Mouse (Mus musculus) megakaryocyte-erythroid progenitor cell, adult 5-6 weeks (primary cell): ENCODE data around the gene Pole3. TPM values are rescaled to one million over a fixed set of nuclear protein-coding genes. Genes with fewer than 3 reads are reported as not detected.

Experiments used
- total RNA-seq, 2 experiments: library from RNA; stranded (forward) in 1 of 2; stranded (reverse) in 1 of 2; fragments of 200-1000, 215-1000 nt in 1 of 2; fragments of >200 nt in 1 of 2; fragmentation: Nextera tagmentation in 1 of 2; gene quantifications; 2 replicates each; pipeline ENCODE4 v1.2.3; 2014 to 2017

Gene Pole3
- total RNA-seq, 2 experiments from 2014 or later, result 122 to 144 TPM

Other genes starting within 250 kb of the Pole3 start
- gene Fkbp15, start 164.5 kb downstream of the Pole3 start, total RNA-seq (2014; fragmentation: Nextera tagmentation), result 29.0 and 33.9 TPM in 2 replicates
- 37.6 and 48.6 TPM in 2 replicates for gene Fkbp15, start 164.5 kb downstream of the Pole3 start, total RNA-seq (2017)
- 19.4 and 22.7 TPM in 2 replicates for gene Slc31a1, start 164.3 kb downstream of the Pole3 start, total RNA-seq (2014; fragmentation: Nextera tagmentation)
- 19.7 and 21.2 TPM in 2 replicates for gene Slc31a1, start 164.3 kb downstream of the Pole3 start, total RNA-seq (2017)
- gene Cdc26, start 116.4 kb downstream of the Pole3 start, total RNA-seq (2014; fragmentation: Nextera tagmentation), result 115 and 170 TPM in 2 replicates
- 121 and 186 TPM in 2 replicates for gene Cdc26, start 116.4 kb downstream of the Pole3 start, total RNA-seq (2017)
- 18.3 and 29.0 TPM in 2 replicates for gene Prpf4, start 116.3 kb downstream of the Pole3 start, total RNA-seq (2014; fragmentation: Nextera tagmentation)
- 22.0 and 25.4 TPM in 2 replicates for gene Prpf4, start 116.3 kb downstream of the Pole3 start, total RNA-seq (2017)
- gene Rnf183, start 89.8 kb downstream of the Pole3 start, total RNA-seq (2014; fragmentation: Nextera tagmentation), result not detected in 2 replicates
- gene Rnf183, start 89.8 kb downstream of the Pole3 start, total RNA-seq (2017), result not detected in 2 replicates
- 2.6 and 6.4 TPM in 2 replicates for gene Wdr31, start 54.2 kb downstream of the Pole3 start, total RNA-seq (2014; fragmentation: Nextera tagmentation)
- gene Wdr31, start 54.2 kb downstream of the Pole3 start, total RNA-seq (2017), result 4.3 and 5.5 TPM in 2 replicates
- gene Bspry, start 45.0 kb downstream of the Pole3 start, total RNA-seq (2014; fragmentation: Nextera tagmentation), result not detected in 2 replicates
- gene Bspry, start 45.0 kb downstream of the Pole3 start, total RNA-seq (2017), result 0.09 and 1.0 TPM in 2 replicates
- gene Hdhd3, start 21.6 kb downstream of the Pole3 start, total RNA-seq (2014; fragmentation: Nextera tagmentation), result 2.0 and 4.8 TPM in 2 replicates
- 2.8 and 3.9 TPM in 2 replicates for gene Hdhd3, start 21.6 kb downstream of the Pole3 start, total RNA-seq (2017)
- gene Alad, start 5.2 kb downstream of the Pole3 start, total RNA-seq (2014; fragmentation: Nextera tagmentation), result 310 and 320 TPM in 2 replicates
- gene Alad, start 5.2 kb downstream of the Pole3 start, total RNA-seq (2017), result 64.9 and 137 TPM in 2 replicates
- not detected in 2 replicates for gene 4933430I17Rik, start 301 bp upstream of the Pole3 start, total RNA-seq (2014; fragmentation: Nextera tagmentation)
- not detected in 2 replicates for gene 4933430I17Rik, start 301 bp upstream of the Pole3 start, total RNA-seq (2017)
- 0.68 and 11.0 TPM in 2 replicates for gene Rgs3, start 34.8 kb upstream of the Pole3 start, total RNA-seq (2014; fragmentation: Nextera tagmentation)
- 2.9 and 5.0 TPM in 2 replicates for gene Rgs3, start 34.8 kb upstream of the Pole3 start, total RNA-seq (2017)